Mouse (Mus musculus) liver, embryonic 15.5 days (tissue): ENCODE results near the gene Cdk17. TPM values are rescaled to one million over a fixed set of nuclear protein-coding genes. Genes with fewer than 3 reads are reported as not detected.
A peak's percentile ranks its signal among the peaks of the same experiment; 100 is the strongest.

ENCODE experiments used
- ATAC-seq: fragments of 200-750 bp; cut with Nextera tagmentation; 2 replicates; pipeline ENCODE4 v1.8.0; 2017; ENCODE audit warnings: moderate number of reproducible peaks, mild to moderate bottlenecking, moderate library complexity; ENCODE audit not compliant: insufficient read depth
- H3K27ac ChIP-seq: fragments of 300-500 bp; sonication (generic); replicated peaks from 2 replicates; pipeline ENCODE4 v1.5.1; 2015; ENCODE audit warnings: mild to moderate bottlenecking, inconsistent platforms
- H3K27me3 ChIP-seq: fragments of 300-500 bp; sonication (generic); 2 replicates; pipeline ENCODE4 v1.6.1; 2015; ENCODE audit warnings: mild to moderate bottlenecking, inconsistent platforms
- H3K36me3 ChIP-seq: fragments of 300-500 bp; sonication (generic); replicated peaks from 2 replicates; pipeline ENCODE4 v1.6.1; 2015; ENCODE audit warnings: moderate library complexity, mild to moderate bottlenecking, inconsistent platforms
- H3K4me1 ChIP-seq: fragments of 300-500 bp; sonication (generic); replicated peaks from 2 replicates; pipeline ENCODE4 v1.6.1; 2015; ENCODE audit warnings: inconsistent platforms
- H3K4me2 ChIP-seq: fragments of 300-500 bp; sonication (generic); 2 replicates; pipeline ENCODE4 v1.6.1; 2015; ENCODE audit warnings: moderate library complexity, mild to moderate bottlenecking, inconsistent platforms
- H3K4me3 ChIP-seq: fragments of 300-500 bp; sonication (generic); replicated peaks from 2 replicates; pipeline ENCODE4 v1.5.1; 2015; ENCODE audit warnings: mild to moderate bottlenecking, inconsistent platforms
- H3K9ac ChIP-seq: fragments of 300-500 bp; sonication (generic); 2 replicates; pipeline ENCODE4 v1.6.1; 2015; ENCODE audit warnings: moderate library complexity, mild to moderate bottlenecking, inconsistent platforms
- H3K9me3 ChIP-seq: fragments of 300-500 bp; sonication (generic); replicated peaks from 2 replicates; pipeline ENCODE4 v1.6.1; 2016; ENCODE audit warnings: inconsistent platforms
- WGBS: fragments of 180-500 bp; shearing (Covaris S2); methylation state at CpG from one replicate; pipeline ENCODE4 v1.1.7; 2015; ENCODE audit warnings: mixed read lengths; ENCODE audit not compliant: insufficient replicate concordance; 5-methylcytosine and 5-hydroxymethylcytosine counted together
- polyA plus RNA-seq: library from polyadenylated mRNA; unstranded; fragments of >200 nt; fragmentation: Nextera tagmentation; extraction: Ambion mirVana; gene quantifications from 2 replicates; pipeline ENCODE4 v1.2.1, GENCODE M21; 2015

The Cdk17 gene
- polyA plus RNA-seq, 1 experiment from 2014 or later = 10.1 TPM

DNA sequence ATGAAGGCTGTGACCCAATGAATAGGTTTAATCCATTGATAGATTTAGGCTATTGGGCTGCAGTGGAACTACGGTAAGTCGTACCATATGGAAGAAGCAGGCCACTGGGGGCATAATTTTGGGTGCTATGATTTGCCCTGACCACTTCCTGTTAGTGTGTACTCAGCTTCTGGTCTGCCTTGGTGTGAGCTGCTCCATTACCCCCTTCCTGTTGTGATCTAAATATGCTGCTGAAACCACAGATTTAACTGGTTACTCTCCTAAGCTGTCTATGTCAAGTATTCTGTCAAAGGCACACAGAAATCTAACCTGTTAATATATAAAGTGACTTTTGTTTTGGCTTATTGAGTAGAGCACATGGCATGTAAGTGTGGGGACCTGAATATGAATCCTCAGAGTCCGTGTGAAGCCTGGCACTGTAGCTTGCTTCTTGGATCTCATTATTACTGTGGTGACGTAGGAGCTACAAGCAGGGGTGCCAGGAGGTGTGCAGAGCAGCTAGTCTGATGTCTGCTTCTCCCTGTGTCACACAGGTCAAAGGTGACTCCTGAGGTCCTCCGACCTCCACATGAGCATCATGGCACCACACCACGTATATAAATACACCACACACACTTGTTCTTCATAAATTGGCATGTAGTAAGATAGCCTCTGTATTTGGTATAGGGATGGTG is 10.6 kb downstream of the Cdk17 start:
- Histone ChIP-seq H3K4me3 (no peak overlapping the region), H3K4me1 (peaks cover 57% of the 10 kb centered on the region), H3K4me2 (no peak overlapping the region), H3K9ac (no peak overlapping the region), H3K27me3 (no peaks in the 10 kb centered on the region), H3K27ac (peak overlapping the region; percentile 26; the same call in 1 of the 2 replicates), H3K36me3 (peaks cover 11% of the 10 kb centered on the region), H3K9me3 (no peaks in the 10 kb centered on the region)
- 59% methylated on average over 6 of the region's 6 CpGs for WGBS
- no peak for ATAC-seq

DNA sequence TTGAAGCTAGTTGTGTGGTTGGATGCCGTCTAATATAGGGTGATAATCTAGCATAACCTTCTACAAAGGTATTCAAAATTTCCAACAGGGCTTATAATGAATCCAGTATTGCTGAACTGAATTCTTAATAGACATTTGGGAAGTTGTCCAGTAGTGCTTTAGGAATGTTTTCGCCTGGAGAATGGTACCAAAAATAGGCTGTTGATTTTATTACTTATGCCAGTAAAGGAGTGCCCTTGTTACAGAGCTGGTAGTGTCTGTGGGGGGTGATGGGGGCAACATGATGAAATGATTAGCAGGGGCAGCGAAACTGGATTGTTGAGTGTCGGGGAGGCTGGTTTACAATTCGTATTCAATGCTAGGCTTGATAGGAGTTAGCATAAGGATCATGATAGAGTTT is 16.8 kb downstream of the Cdk17 start:
- ATAC-seq = no peak
- H3K4me1 ChIP-seq = peaks cover 53% of the 10 kb centered on the region
- no peaks in the 10 kb centered on the region for H3K27me3 ChIP-seq
- H3K27ac ChIP-seq = no peak overlapping the region
- peaks cover 11% of the 10 kb centered on the region for H3K36me3 ChIP-seq
- WGBS = 50% methylated on average over 5 of the region's 5 CpGs
- H3K4me3 ChIP-seq = no peak overlapping the region
- H3K9me3 ChIP-seq = no peaks in the 10 kb centered on the region
- H3K4me2 ChIP-seq = no peak overlapping the region
- no peak overlapping the region for H3K9ac ChIP-seq

DNA sequence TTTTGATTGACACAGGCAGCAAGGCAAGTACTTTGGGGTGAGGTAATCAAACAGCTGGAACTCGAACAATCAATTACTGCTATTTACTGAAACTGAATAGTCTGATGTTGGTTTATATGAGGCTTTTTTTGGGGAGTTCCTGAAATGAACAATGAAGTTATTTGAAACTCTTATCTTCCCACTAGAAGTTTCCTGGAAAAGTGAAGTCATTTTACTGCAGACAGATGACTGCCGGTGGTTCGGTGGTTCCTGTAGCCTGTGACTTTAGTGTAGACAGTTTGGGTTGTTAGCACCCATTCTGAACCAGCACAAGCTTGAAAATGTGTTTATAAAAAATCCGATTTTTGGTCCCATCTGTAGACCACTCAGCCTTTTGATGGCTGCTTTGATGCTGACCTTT is 17.2 kb downstream of the Cdk17 start:
- H3K27ac ChIP-seq = no peak overlapping the region
- H3K36me3 ChIP-seq = peaks cover 10% of the 10 kb centered on the region
- ATAC-seq = no peak
- H3K9ac ChIP-seq = no peak overlapping the region
- no peaks in the 10 kb centered on the region for H3K9me3 ChIP-seq
- H3K4me1 ChIP-seq = peaks cover 51% of the 10 kb centered on the region
- H3K4me3 ChIP-seq = no peak overlapping the region
- 34% methylated on average over 4 of the region's 4 CpGs for WGBS
- no peaks in the 10 kb centered on the region for H3K27me3 ChIP-seq
- H3K4me2 ChIP-seq = no peak overlapping the region

DNA sequence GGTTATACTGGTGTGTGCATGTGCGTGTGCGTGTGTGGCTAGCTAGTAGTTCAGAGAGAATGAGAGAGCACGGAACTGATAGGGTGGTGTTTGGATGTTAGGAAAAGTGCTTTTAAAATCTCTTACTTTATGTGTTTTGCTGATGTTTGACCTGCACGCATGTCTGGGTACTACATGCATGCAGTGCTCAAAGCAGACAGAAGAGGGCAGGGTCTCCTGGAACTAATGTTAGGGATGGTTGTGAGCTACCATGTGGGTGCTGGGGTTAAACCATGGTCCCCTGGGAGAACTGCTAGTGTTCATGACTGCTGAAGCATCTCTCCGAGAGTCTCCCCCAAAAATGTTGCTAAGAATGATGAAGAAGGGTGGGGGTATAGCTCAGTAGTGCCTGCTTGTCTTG is 18.0 kb downstream of the Cdk17 start:
- Histone ChIP-seq H3K27me3 (no peaks in the 10 kb centered on the region), H3K4me3 (no peak overlapping the region), H3K36me3 (peaks cover 2% of the 10 kb centered on the region), H3K27ac (no peak overlapping the region), H3K9ac (no peak overlapping the region), H3K9me3 (no peaks in the 10 kb centered on the region), H3K4me1 (peaks cover 44% of the 10 kb centered on the region), H3K4me2 (no peak overlapping the region)
- WGBS = 91% methylated on average over 5 of the region's 5 CpGs
- ATAC-seq = no peak

DNA sequence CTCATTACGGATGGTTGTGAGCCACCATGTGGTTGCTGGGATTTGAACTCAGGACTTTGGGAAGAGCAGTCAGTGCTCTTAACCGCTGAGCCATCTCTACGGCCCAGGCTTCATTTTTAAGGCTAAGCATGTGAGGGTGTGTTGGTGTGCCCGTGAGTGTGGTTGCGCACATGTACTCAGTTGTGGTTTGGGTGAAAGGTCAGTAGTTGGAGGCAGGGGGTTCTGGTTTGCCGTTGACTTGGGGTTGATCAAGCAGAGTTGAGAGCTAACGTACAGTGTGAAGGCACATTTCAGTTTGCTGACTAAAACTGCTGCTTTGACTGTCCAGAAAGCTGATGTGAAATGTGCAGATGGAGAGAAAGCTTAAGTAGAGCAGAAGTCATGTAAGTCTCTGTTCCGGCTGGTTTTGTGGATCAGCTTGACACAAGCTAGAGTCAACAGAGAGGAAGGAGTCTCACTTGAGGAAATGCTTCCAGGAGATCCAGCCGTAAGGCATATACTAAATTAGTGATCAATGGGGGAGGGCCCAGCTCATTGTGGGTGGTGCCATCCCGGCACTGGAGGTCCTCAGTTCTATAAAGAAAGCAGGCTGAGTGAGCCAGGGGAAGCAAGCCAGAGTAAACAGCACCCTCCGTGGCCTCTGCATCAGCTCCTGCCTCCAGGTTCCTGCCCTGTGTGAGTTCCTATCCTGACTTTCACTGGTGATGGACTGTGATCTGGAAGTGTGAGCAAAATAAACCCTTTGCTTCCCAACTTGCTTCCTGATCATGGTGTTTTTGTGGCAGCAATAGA is 19.2 kb downstream of the Cdk17 start:
- Histone ChIP-seq H3K9me3 (no peaks in the 10 kb centered on the region), H3K4me3 (no peak overlapping the region), H3K4me1 (peaks cover 40% of the 10 kb centered on the region), H3K27me3 (no peaks in the 10 kb centered on the region), H3K36me3 (no peaks in the 10 kb centered on the region), H3K27ac (no peak overlapping the region), H3K4me2 (no peak overlapping the region), H3K9ac (no peak overlapping the region)
- 72% methylated on average over 11 of the region's 11 CpGs for WGBS
- ATAC-seq = no peak

DNA sequence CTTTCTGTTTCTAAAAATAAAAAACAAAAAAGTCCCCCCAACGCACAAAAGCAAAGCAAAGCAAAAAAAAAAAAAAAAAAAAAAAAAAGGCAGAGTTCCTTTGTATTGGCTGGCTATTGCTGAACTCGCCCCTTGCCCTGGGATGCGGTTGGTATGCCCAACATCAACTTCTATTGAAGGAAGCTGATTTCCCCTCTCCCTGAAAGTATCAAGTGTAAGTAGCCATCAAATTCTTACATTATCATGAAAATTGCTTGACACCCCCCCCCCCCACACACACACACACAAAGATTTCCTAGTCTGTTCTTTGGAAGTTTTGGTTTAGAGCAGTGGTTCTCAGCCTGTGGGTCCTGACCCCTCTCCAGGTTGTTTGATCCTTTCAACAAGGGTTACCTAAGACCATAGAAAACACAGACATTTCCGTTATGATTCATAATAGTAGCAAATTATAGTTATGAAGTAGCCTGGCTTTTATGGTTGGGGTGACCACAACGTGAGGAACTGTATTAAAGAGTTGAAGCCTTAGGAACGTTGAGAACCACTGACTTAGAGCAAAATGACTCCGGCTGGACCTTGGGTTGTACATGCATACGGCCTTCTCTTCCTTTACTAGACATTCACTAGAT is 23.8 kb downstream of the Cdk17 start:
- Histone ChIP-seq H3K36me3 (no peaks in the 10 kb centered on the region; the same call in 1 of the 2 replicates), H3K9me3 (no peaks in the 10 kb centered on the region), H3K4me3 (no peak overlapping the region), H3K27me3 (no peaks in the 10 kb centered on the region), H3K27ac (no peak overlapping the region), H3K4me1 (peaks cover 43% of the 10 kb centered on the region), H3K9ac (no peak overlapping the region), H3K4me2 (no peak overlapping the region)
- no peak for ATAC-seq
- WGBS = 67% methylated on average over 8 of the region's 8 CpGs

DNA sequence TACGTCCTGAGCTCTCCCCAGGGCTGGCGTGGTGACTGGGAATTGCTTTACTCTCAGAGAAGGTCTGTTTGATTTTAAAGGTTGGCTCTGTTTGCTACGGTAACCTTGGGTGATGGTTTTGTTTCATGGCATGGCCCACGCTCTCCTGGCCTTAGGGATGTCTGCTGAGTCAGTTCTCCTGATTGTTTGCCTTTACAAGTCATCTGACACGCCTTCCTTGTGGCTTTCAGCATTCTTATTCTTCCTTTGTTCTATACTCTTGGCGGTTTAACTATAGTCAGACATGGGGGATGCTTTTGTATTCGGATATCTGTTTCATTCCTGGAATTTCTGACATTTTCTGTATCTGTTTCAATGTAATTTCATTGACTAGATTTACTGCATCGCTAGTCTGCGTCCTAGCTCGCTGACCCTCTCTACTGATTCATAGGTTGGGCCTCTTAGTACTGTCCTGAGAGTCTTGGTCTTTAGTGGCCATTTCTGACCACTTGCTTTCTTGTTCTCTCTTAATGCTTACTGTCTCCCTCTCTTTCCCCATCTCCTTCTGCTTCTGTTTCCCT is 27.8 kb downstream of the Cdk17 start:
- Histone ChIP-seq H3K27me3 (no peaks in the 10 kb centered on the region), H3K36me3 (no peaks in the 10 kb centered on the region; the same call in 1 of the 2 replicates), H3K9me3 (no peaks in the 10 kb centered on the region), H3K4me1 (peaks cover 57% of the 10 kb centered on the region), H3K9ac (no peak overlapping the region), H3K4me2 (no peak overlapping the region), H3K27ac (0 out of 2 replicates have a peak overlapping the region, but pooled peaks have one; percentile 7), H3K4me3 (no peak overlapping the region)
- 65% methylated on average over 10 of the region's 10 CpGs for WGBS
- no peak for ATAC-seq

DNA sequence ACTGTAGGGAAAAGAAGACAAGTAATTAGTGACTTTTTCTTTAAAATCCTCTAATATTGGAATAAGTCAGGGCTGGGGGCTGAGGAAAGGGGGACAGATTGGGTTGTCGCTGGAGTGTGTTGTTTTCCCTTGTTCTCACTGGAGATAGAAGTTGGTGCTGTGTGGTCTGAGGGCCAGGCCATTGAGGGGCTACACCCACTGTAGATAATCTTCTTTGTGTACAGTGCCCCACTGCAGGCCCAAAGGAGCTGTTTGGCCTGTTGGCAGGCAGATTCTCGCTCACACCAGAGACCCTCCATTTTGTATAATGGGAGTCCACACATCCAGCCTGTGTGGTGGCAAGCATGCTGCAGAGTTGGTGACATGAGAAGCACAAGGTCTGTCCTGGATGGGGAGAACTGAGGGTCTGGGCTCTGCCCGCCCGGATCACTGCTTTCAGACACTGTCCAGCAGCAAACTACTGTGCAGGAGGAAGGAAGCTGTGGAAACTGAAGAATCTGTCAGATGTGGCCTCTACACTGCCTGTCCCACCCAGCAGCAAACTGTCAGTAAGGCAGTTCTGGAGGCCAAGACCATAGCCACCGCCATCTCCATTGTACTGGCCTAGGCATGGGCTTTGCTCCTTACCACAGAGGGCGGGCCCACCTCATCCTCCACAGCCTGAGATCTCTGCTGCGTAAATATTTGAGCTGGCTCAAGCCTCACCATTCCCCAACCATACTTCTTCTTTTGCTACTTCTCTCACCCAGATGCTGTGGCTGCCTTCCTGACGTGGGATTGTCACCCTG is 30.0 kb downstream of the Cdk17 start:
- Histone ChIP-seq H3K9ac (no peak overlapping the region), H3K4me2 (peak overlapping the region; percentile 11), H3K4me3 (no peak overlapping the region), H3K36me3 (no peaks in the 10 kb centered on the region), H3K4me1 (peaks cover 64% of the 10 kb centered on the region), H3K9me3 (no peaks in the 10 kb centered on the region), H3K27ac (peak overlapping the region; percentile 70), H3K27me3 (no peaks in the 10 kb centered on the region)
- peak; percentile 49; the same call in 1 of the 2 replicates for ATAC-seq
- WGBS = 20% methylated on average over 8 of the region's 8 CpGs

DNA sequence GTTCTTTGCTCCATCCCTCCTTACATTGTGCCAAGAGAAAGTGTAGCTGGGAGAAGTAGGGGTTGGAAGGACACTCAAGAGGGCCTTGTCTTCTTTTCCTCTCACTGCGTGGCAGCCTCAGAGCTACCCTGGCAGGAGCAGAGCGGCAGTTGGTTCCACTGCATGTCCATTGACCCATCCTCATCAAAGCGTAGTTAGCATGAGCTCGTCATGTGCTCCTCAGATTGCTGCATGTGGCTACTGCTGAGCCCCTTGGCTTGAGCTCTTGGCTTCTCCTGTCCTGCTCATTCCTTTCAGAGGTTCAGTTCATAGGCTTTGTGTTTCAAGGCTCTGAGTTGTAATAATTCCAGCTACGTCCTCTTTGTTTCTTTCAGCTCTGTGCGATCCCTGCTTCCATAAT is 36.4 kb downstream of the Cdk17 start:
- 93% methylated on average over 6 of the region's 6 CpGs for WGBS
- Histone ChIP-seq H3K9me3 (no peaks in the 10 kb centered on the region), H3K27ac (no peak overlapping the region), H3K4me1 (peaks cover 46% of the 10 kb centered on the region), H3K4me3 (no peak overlapping the region), H3K9ac (no peak overlapping the region), H3K36me3 (peaks cover 16% of the 10 kb centered on the region), H3K27me3 (no peaks in the 10 kb centered on the region), H3K4me2 (no peak overlapping the region)
- ATAC-seq = no peak

DNA sequence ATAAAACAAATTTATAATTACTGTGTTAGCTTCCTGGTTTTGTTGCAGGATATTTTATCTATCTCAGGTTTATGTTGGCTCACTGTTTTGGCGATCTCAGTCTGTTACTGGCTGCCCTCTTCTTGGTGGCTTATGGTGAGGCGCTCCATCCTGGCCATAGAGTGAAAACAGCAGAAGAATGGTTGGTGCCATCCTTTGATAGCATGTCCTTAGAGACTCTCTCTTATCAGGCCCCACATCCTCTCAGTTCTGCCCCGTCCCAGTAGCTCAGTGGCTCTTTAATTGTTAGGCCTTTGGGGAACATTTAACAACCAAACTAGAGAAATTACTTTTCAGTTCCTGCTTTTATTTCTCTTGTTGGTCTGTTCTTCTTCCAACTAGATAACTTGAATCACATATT is 38.3 kb downstream of the Cdk17 start:
- peaks cover 44% of the 10 kb centered on the region for H3K4me1 ChIP-seq
- H3K4me2 ChIP-seq = no peak overlapping the region
- H3K9me3 ChIP-seq = no peaks in the 10 kb centered on the region
- no peak overlapping the region for H3K9ac ChIP-seq
- H3K27ac ChIP-seq = no peak overlapping the region
- ATAC-seq = peak; percentile 40; the same call in 1 of the 2 replicates
- WGBS = 38% methylated on average over 3 of the region's 3 CpGs
- peaks cover 16% of the 10 kb centered on the region for H3K36me3 ChIP-seq
- no peak overlapping the region for H3K4me3 ChIP-seq
- no peaks in the 10 kb centered on the region for H3K27me3 ChIP-seq
